Mouse (Mus musculus): ENCODE data around the gene Lgr4. TPM values are rescaled to one million over a fixed set of nuclear protein-coding genes. Genes with fewer than 3 reads are reported as not detected.
A peak's percentile ranks its signal among the peaks of the same experiment; 100 is the strongest.

Lgr4 gene
- polyA plus RNA-seq, 1 experiment from 2014 or later = 3.9 TPM

DNA sequence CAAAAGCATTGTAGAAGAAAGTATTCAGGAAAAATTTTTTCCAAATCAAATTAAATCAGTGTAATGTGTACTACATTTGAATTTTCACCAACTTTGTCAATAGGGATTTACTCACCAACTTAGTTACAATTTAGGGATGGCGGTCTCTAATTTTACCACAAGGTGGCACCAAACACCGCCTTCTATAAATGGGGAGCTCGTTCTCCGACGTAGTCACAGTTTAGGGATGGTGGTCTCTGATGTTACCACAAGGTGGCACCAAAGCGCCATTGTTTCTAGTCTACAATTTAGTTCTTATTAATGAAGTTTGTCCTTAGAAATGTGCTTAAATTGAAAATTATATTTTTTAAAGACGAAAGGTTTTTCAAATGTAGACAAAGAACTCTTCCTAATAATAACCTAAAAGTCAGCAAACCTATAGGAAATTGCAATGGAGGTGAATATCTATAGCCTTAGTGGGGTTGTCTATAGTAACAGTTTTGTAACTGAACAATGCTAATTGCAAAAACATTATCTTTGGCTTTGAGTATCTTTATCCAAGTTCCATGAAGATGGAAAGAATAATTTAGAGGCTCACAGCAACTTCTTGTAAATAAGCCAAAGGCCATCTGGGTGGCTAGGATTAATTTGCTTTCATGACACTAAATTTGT, 13.2 kb upstream of the Lgr4 start:
- Histone ChIP-seq H3K9me3 (ENCODE audit: low read length) (no peaks in the 10 kb centered on the region), H3K4me2 (ENCODE audit: low read depth, low read length) (no peak overlapping the region), H3K27ac (ENCODE audit: low read depth) (no peak overlapping the region), H3K36me3 (replicated peaks; ENCODE audit: insufficient read depth, low read length) (peaks cover 13% of the 10 kb centered on the region), H3K4me1 (ENCODE audit: insufficient read depth) (no peaks in the 10 kb centered on the region), H3K4me3 (ENCODE audit: low read depth, low read length) (no peak overlapping the region), H3K27me3 (ENCODE audit: insufficient read depth, low read length) (no peaks in the 10 kb centered on the region), H3K9ac (replicated peaks) (no peak overlapping the region)
- under 1% methylated on average over 7 of the region's 7 CpGs for WGBS (ENCODE audit: insufficient replicate concordance)
- DNase-seq = peak; percentile 86
- TF ChIP-seq EP300 (IDR thresholded peaks at IDR 0.05; ENCODE audit: low read depth) (no peak), CTCF (IDR thresholded peaks at IDR 0.05; ENCODE audit: low read depth) (peak; percentile 99)
- peak; percentile 84 for ATAC-seq

DNA sequence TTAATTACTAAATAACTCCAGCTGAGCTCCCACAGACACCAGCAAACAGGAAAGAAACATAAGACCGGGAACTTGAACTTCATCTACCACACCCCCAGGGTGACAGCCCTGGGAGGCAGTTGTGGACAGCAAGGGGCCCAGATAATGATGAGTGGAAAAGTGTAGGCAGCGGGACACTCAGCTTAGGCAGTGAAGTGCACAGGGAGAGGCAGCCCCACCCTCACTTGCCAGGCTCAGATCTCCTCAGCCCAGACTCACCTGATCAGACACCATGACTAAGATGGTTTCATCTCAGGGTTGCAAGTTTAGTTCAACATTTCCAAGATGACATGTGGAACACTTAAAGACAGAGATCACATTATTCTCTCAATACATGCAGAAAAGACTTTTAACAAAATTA, 8.3 kb upstream of the Lgr4 start:
- no peak overlapping the region for H3K4me3 ChIP-seq (ENCODE audit: low read depth, low read length)
- TF ChIP-seq EP300 (IDR thresholded peaks at IDR 0.05; ENCODE audit: low read depth) (no peak), CTCF (IDR thresholded peaks at IDR 0.05; ENCODE audit: low read depth) (no peak)
- H3K36me3 ChIP-seq (replicated peaks; ENCODE audit: insufficient read depth, low read length) = no peaks in the 10 kb centered on the region
- WGBS (ENCODE audit: insufficient replicate concordance) = 58% methylated on average over 2 of the region's 2 CpGs
- H3K4me2 ChIP-seq (ENCODE audit: low read depth, low read length) = no peak overlapping the region
- H3K27ac ChIP-seq (ENCODE audit: low read depth) = no peak overlapping the region
- ATAC-seq = no peak
- no peaks in the 10 kb centered on the region for H3K27me3 ChIP-seq (ENCODE audit: insufficient read depth, low read length)
- H3K4me1 ChIP-seq (ENCODE audit: insufficient read depth) = no peaks in the 10 kb centered on the region; the same call in 1 of the 2 replicates
- H3K9ac ChIP-seq (replicated peaks) = no peak overlapping the region
- no peak for DNase-seq
- no peaks in the 10 kb centered on the region for H3K9me3 ChIP-seq (ENCODE audit: low read length)

DNA sequence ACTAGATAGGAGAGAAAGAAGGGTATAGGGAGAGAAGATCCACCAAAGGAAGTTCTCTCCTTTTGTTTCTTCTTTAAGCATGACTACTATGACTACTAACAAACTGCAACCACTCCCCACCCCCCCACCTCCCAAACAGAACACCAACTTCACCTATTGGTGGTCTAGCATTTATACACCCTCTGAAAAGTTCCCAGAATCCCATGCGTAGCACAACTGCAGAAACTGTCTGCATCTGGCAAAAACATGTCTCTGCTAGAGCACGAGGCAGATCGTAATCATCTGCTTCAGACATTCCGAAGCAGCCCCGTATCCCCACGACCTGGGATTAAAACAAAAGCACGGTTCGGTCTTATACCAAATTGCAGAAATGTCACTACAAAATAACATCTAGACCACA, 5.2 kb upstream of the Lgr4 start:
- TF ChIP-seq CTCF (IDR thresholded peaks at IDR 0.05; ENCODE audit: low read depth) (no peak), EP300 (IDR thresholded peaks at IDR 0.05; ENCODE audit: low read depth) (no peak)
- no peak for ATAC-seq
- no peak overlapping the region for H3K4me3 ChIP-seq (ENCODE audit: low read depth, low read length)
- no peaks in the 10 kb centered on the region for H3K27me3 ChIP-seq (ENCODE audit: insufficient read depth, low read length)
- WGBS (ENCODE audit: insufficient replicate concordance) = 84% methylated on average over 8 of the region's 8 CpGs
- H3K4me1 ChIP-seq (ENCODE audit: insufficient read depth) = no peaks in the 10 kb centered on the region; the same call in 1 of the 2 replicates
- no peak overlapping the region for H3K27ac ChIP-seq (ENCODE audit: low read depth)
- H3K36me3 ChIP-seq (replicated peaks; ENCODE audit: insufficient read depth, low read length) = no peaks in the 10 kb centered on the region
- no peak for DNase-seq
- no peak overlapping the region for H3K9ac ChIP-seq (replicated peaks)
- H3K4me2 ChIP-seq (ENCODE audit: low read depth, low read length) = no peak overlapping the region
- H3K9me3 ChIP-seq (ENCODE audit: low read length) = no peaks in the 10 kb centered on the region

DNA sequence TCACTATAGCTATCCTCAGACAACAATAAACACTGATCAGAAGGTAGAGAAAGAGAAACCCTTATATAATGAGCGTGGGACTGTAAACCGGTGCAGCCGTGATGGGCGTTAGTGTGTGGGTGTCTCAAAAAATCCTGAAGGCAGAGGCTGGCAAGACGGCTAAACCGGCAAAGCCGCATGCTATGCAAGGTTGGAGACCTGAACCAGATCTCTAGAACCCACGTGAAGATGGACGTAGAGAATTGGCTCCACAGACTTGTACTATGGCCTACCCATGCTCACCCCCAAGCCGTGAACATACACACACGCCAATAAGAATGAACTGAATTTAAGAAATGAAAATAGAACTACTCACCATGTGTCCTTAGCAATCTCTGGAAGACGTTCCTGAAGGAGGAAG, 4.7 kb upstream of the Lgr4 start:
- 79% methylated on average over 12 of the region's 12 CpGs for WGBS (ENCODE audit: insufficient replicate concordance)
- Histone ChIP-seq H3K27ac (ENCODE audit: low read depth) (no peak overlapping the region), H3K4me1 (ENCODE audit: insufficient read depth) (no peaks in the 10 kb centered on the region; the same call in 1 of the 2 replicates), H3K4me3 (ENCODE audit: low read depth, low read length) (no peak overlapping the region), H3K9ac (replicated peaks) (no peak overlapping the region), H3K9me3 (ENCODE audit: low read length) (no peaks in the 10 kb centered on the region), H3K27me3 (ENCODE audit: insufficient read depth, low read length) (no peaks in the 10 kb centered on the region), H3K4me2 (ENCODE audit: low read depth, low read length) (no peak overlapping the region), H3K36me3 (replicated peaks; ENCODE audit: insufficient read depth, low read length) (no peaks in the 10 kb centered on the region)
- DNase-seq (no peak), ATAC-seq (no peak)
- TF ChIP-seq EP300 (IDR thresholded peaks at IDR 0.05; ENCODE audit: low read depth) (no peak), CTCF (IDR thresholded peaks at IDR 0.05; ENCODE audit: low read depth) (no peak)

DNA sequence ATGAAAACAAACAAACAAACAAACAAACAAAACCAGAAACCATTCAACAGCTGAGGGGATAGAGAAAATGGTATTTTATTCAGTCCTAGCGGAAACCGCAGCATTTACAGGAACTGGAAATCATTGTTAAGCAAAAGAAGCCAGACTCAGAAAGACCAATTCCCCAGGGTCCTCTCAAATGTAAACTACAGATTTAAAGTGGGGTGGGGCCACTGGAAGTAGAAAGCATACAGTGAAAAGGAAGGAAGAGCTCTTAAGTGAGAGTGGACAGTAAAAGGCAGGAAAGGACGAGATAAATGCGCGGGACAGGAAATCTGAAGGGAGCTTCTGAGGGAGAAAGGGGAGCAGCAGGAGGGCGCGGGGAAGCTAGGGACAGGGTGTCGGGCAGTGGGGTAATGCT, 4.2 kb upstream of the Lgr4 start:
- 44% methylated on average over 8 of the region's 8 CpGs for WGBS (ENCODE audit: insufficient replicate concordance)
- DNase-seq = no peak
- Histone ChIP-seq H3K9ac (replicated peaks) (no peak overlapping the region), H3K36me3 (replicated peaks; ENCODE audit: insufficient read depth, low read length) (no peaks in the 10 kb centered on the region), H3K9me3 (ENCODE audit: low read length) (no peaks in the 10 kb centered on the region), H3K27ac (ENCODE audit: low read depth) (no peak overlapping the region), H3K4me1 (ENCODE audit: insufficient read depth) (no peaks in the 10 kb centered on the region; the same call in 1 of the 2 replicates), H3K4me3 (ENCODE audit: low read depth, low read length) (no peak overlapping the region), H3K27me3 (ENCODE audit: insufficient read depth, low read length) (no peaks in the 10 kb centered on the region), H3K4me2 (ENCODE audit: low read depth, low read length) (peak overlapping the region; percentile 27)
- TF ChIP-seq CTCF (IDR thresholded peaks at IDR 0.05; ENCODE audit: low read depth) = no peak
- TF ChIP-seq EP300 (IDR thresholded peaks at IDR 0.05; ENCODE audit: low read depth) = no peak
- no peak for ATAC-seq

DNA sequence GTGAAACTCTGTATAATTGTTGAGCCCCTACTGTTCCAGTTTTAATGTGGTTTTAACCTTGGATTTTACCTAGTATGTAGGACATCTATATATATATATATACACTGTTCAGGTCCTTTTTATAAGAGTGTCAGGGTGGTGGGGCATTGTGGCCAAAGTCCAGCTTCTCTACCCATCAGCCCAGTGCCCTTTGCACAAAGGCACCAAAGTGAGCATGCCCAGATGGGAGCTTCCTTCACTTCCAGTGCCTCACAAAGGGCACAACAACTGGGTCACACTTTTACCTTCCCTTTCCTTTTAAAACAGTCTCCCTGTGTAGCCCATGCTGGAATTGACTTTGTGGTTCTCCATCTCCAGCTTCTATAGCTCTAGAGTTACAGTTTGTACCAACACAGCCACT, 2.8 kb upstream of the Lgr4 start:
- Histone ChIP-seq H3K27ac (ENCODE audit: low read depth) (no peak overlapping the region), H3K4me1 (ENCODE audit: insufficient read depth) (peaks cover 9% of the 10 kb centered on the region), H3K27me3 (ENCODE audit: insufficient read depth, low read length) (no peaks in the 10 kb centered on the region), H3K4me3 (ENCODE audit: low read depth, low read length) (no peak overlapping the region), H3K9ac (replicated peaks) (no peak overlapping the region), H3K4me2 (ENCODE audit: low read depth, low read length) (no peak overlapping the region), H3K9me3 (ENCODE audit: low read length) (no peaks in the 10 kb centered on the region), H3K36me3 (replicated peaks; ENCODE audit: insufficient read depth, low read length) (no peaks in the 10 kb centered on the region)
- no peak for ATAC-seq
- DNase-seq = no peak
- no peak for TF ChIP-seq EP300 (IDR thresholded peaks at IDR 0.05; ENCODE audit: low read depth)
- TF ChIP-seq CTCF (IDR thresholded peaks at IDR 0.05; ENCODE audit: low read depth) = no peak
